Mouse (Mus musculus) thymus, postnatal 0 days (tissue): ENCODE measurements around the gene Il1rl1. TPM values are rescaled to one million over a fixed set of nuclear protein-coding genes. Genes with fewer than 3 reads are reported as not detected.

ENCODE experiments used
- polyA plus RNA-seq: library from polyadenylated mRNA; unstranded; fragments of >200 nt; fragmentation: Nextera tagmentation; extraction: Ambion mirVana; gene quantifications from 2 replicates; pipeline ENCODE4 v1.2.1, GENCODE M21; 2015

Gene Il1rl1
- polyA plus RNA-seq, 1 experiment from 2014 or later = 0.38 TPM

Other genes starting within 250 kb of the Il1rl1 start
- 6.5 and 7.5 TPM in 2 replicates for gene Il1r1, start 204.5 kb upstream of the Il1rl1 start, polyA plus RNA-seq
- gene Il1rl2, start 105.0 kb upstream of the Il1rl1 start, polyA plus RNA-seq = 5.9 and 7.3 TPM in 2 replicates
- 2.2 and 3.9 TPM in 2 replicates for gene Il18r1, start 36.0 kb downstream of the Il1rl1 start, polyA plus RNA-seq
- gene Il18rap, start 85.8 kb downstream of the Il1rl1 start, polyA plus RNA-seq = 1.3 and 1.5 TPM in 2 replicates
- 0.17 and 0.25 TPM in 2 replicates for gene Slc9a4, start 150.5 kb downstream of the Il1rl1 start, polyA plus RNA-seq